Mouse (Mus musculus): ENCODE data around the gene Slk. TPM values are rescaled to one million over a fixed set of nuclear protein-coding genes. Genes with fewer than 3 reads are reported as not detected.

The Slk gene
- polyA plus RNA-seq, 1 experiment from 2014 or later: 10.1 TPM

DNA sequence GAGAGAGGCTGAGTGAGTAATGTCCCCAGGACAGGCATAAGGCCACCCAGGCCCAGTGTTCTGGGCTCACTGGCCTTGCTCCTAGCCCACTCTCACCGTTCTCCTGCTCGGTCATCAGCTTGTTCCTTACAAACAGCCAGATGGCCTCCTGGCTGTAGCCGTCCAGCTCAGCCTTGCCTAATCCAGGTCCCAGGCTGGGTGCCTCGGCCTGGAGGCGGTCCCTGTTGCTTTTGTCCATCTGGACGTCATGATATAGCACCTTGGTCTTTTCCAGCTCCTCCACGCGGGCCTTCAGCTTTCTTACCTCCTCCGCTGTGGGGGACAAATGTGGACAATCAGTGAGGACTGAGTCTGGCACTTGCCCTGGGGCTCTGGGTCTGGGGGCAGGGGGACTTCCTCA, 88.9 kb downstream of the Slk start:
- DNase-seq (ENCODE audit: low spot score): no peak
- peaks cover 25% of the 10 kb centered on the region for H3K4me1 ChIP-seq
- WGBS: 70% methylated on average over 9 of the region's 9 CpGs
- H3K27ac ChIP-seq: peak overlapping the region; percentile 13; the same call in 1 of the 2 replicates
- H3K4me3 ChIP-seq: no peak overlapping the region
- H3K9me3 ChIP-seq: no peaks in the 10 kb centered on the region
- no peaks in the 10 kb centered on the region for H3K36me3 ChIP-seq
- peaks cover 11% of the 10 kb centered on the region; the same call in 1 of the 2 replicates for H3K27me3 ChIP-seq (ENCODE audit: insufficient read depth, poor library complexity, severe bottlenecking)

DNA sequence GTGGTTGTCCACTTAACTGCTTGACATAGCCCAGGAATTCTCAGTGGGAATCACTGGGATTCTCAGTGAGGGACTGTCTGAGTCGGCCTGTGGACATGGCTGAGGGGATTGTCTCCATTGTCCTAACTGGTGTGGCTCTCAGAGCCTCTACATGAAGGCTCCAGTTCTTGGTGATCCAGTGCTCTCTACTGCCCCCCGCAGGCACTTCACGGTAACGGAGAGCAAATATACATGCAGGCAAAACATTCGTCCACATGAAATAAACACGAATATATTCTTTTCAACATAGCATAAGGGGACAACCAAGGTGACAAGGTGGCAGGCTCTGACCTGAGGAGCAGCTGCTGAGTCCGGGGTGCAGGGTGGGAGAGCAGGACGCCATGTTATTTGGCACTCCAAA, 94.9 kb downstream of the Slk start:
- Histone ChIP-seq H3K4me1 (peaks cover 15% of the 10 kb centered on the region), H3K27ac (no peak overlapping the region), H3K27me3 (ENCODE audit: insufficient read depth, poor library complexity, severe bottlenecking) (peaks cover 9% of the 10 kb centered on the region; the same call in 1 of the 2 replicates), H3K36me3 (no peaks in the 10 kb centered on the region), H3K4me3 (no peak overlapping the region), H3K9me3 (no peaks in the 10 kb centered on the region)
- WGBS: 40% methylated on average over 8 of the region's 8 CpGs
- DNase-seq (ENCODE audit: low spot score): no peak

DNA sequence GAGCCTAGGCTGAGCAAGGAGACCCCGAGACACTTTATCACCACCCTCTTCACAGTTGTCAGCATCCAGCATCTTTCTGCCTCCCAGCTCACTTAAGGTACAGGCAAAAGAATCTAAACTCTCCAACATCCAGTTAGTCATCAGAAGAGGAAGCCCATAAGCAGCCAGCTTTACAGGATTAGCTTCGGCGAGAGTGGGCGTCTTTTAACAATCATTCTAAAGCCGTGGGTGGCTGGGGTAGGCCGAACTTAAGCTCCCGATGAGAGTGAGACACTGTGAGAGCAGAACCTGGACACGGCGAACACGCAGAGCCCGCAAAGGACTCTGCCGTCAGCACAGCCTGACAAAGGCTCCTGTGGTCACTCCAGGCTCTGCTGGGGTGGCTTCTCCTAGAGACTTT, 99.2 kb downstream of the Slk start:
- no peak overlapping the region for H3K27ac ChIP-seq
- H3K4me1 ChIP-seq: peaks cover 10% of the 10 kb centered on the region; the same call in 1 of the 2 replicates
- no peaks in the 10 kb centered on the region for H3K36me3 ChIP-seq
- H3K27me3 ChIP-seq (ENCODE audit: insufficient read depth, poor library complexity, severe bottlenecking): peaks cover 9% of the 10 kb centered on the region; the same call in 1 of the 2 replicates
- WGBS: 76% methylated on average over 12 of the region's 12 CpGs
- no peaks in the 10 kb centered on the region for H3K9me3 ChIP-seq
- DNase-seq (ENCODE audit: low spot score): no peak
- no peak overlapping the region for H3K4me3 ChIP-seq

DNA sequence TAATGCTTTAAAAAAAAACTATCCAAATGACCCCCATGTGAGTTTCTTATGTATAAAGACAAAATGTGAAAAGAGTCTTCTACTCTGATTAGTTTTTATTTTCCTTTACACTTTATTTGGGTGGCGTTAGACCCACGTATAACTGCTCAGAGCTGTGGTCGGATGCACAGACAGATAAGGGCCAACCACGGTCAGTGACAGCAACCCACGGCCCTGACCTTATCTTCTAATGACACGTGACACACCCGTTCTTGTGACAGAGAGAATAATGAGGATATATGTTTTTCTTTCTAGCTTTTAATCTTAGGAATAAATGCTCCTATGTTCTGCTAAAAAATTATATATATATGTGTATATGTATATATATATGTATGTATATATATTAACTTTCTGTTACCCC, 110.1 kb downstream of the Slk start:
- WGBS: 61% methylated on average over 7 of the region's 7 CpGs
- H3K27ac ChIP-seq: no peak overlapping the region
- no peaks in the 10 kb centered on the region for H3K4me1 ChIP-seq
- no peak for DNase-seq (ENCODE audit: low spot score)
- no peaks in the 10 kb centered on the region for H3K27me3 ChIP-seq (ENCODE audit: insufficient read depth, poor library complexity, severe bottlenecking)
- no peaks in the 10 kb centered on the region for H3K9me3 ChIP-seq
- no peak overlapping the region for H3K4me3 ChIP-seq
- no peaks in the 10 kb centered on the region for H3K36me3 ChIP-seq

DNA sequence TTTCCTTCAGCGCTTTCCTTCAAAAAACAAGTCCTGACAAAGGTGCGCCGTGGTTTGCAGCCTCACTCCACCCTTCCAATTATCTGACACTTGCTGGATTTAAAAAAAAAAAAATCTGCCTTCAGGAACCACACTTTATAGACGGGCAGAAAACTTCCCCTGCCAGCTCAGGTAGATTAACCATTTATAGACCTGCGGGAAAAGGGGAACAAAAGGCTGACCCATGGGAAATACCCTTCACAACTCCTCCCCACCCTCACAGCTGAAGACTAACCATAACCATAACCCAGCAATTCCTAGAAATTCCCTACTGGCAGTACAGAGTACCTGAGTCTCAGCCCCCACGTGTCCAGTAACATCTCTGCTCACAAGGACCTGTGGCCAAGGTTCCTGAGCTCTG, 112.5 kb downstream of the Slk start, which contains the start of gene Col17a1:
Col17a1 (minus strand) TSS at position 101 of the 400 bp plus-strand sequence.
- H3K4me3 ChIP-seq: no peak within 1 kb of the TSS
- 73% methylated on average over 6 of the region's 6 CpGs for WGBS

More for the DNA sequence above, 112.5 kb downstream of the Slk start, which contains the start of gene Col17a1:
- no peaks in the 10 kb centered on the region for H3K9me3 ChIP-seq
- H3K27me3 ChIP-seq (ENCODE audit: insufficient read depth, poor library complexity, severe bottlenecking): no peaks in the 10 kb centered on the region; the same call in 1 of the 2 replicates
- H3K36me3 ChIP-seq: no peaks in the 10 kb centered on the region
- no peaks in the 10 kb centered on the region for H3K4me1 ChIP-seq
- no peak for DNase-seq (ENCODE audit: low spot score)
- no peak within 1 kb of the TSS for H3K27ac ChIP-seq

Other genes with a start within 250 kb of the Slk start
- 3.4 and 3.9 TPM in 2 replicates for gene Sh3pxd2a, start 115.3 kb upstream of the Slk start, polyA plus RNA-seq (2016; fragmentation: Nextera tagmentation; extraction: Ambion mirVana)
- 42.2 and 53.8 TPM in 2 replicates for gene Stn1, start 42.2 kb upstream of the Slk start, polyA plus RNA-seq (2016; fragmentation: Nextera tagmentation; extraction: Ambion mirVana)
- 0.43 and 0.63 TPM in 2 replicates for gene Col17a1, start 112.4 kb downstream of the Slk start, polyA plus RNA-seq (2016; fragmentation: Nextera tagmentation; extraction: Ambion mirVana)
- gene Sfr1, start 152.0 kb downstream of the Slk start, polyA plus RNA-seq (2016; fragmentation: Nextera tagmentation; extraction: Ambion mirVana): 238 and 281 TPM in 2 replicates